Mouse (Mus musculus): ENCODE measurements around the gene Irak3.

The Irak3 gene

GRCm38 (mm10) chr10:120202467-120203250 is 729 bp upstream of the Irak3 start:
- DNase-seq, result no peak

- peak; percentile 8 to 10 for DNase-seq
Measured at GRCm38 (mm10) chr10:120201131-120201921, 604 bp downstream of the Irak3 start, which contains the start of gene Tmbim4. Gene Tmbim4, plus strand, starts transcription at chr10:120201590.

- no peak for DNase-seq
Measured at GRCm38 (mm10) chr10:120197061-120197835, 4.7 kb downstream of the Irak3 start.

- DNase-seq, result no peak
Measured at GRCm38 (mm10) chr10:120193255-120193654, 8.7 kb downstream of the Irak3 start.

- DNase-seq, result no peak
Measured at GRCm38 (mm10) chr10:120192278-120192677, 9.7 kb downstream of the Irak3 start.

- DNase-seq, result no peak
Measured at GRCm38 (mm10) chr10:120191165-120191564, 10.8 kb downstream of the Irak3 start.

- DNase-seq, result no peak
Measured at GRCm38 (mm10) chr10:120189782-120190181, 12.1 kb downstream of the Irak3 start.

GRCm38 (mm10) chr10:120189276-120189675 is 12.7 kb downstream of the Irak3 start:
- DNase-seq, result no peak

- DNase-seq, result no peak
Measured at GRCm38 (mm10) chr10:120188513-120188912, 13.4 kb downstream of the Irak3 start.

GRCm38 (mm10) chr10:120183342-120183741 is 18.6 kb downstream of the Irak3 start:
- DNase-seq, result no peak

GRCm38 (mm10) chr10:120182887-120183286 is 19.0 kb downstream of the Irak3 start:
- DNase-seq, result no peak

GRCm38 (mm10) chr10:120174192-120174705 is 27.7 kb downstream of the Irak3 start:
- no peak for DNase-seq

- no peak for DNase-seq
Measured at GRCm38 (mm10) chr10:120171340-120171739, 30.6 kb downstream of the Irak3 start.

GRCm38 (mm10) chr10:120170277-120170676 is 31.7 kb downstream of the Irak3 start:
- no peak for DNase-seq

GRCm38 (mm10) chr10:120169841-120170240 is 32.1 kb downstream of the Irak3 start:
- DNase-seq, result no peak

- DNase-seq, result no peak
Measured at GRCm38 (mm10) chr10:120169064-120169463, 32.9 kb downstream of the Irak3 start.

GRCm38 (mm10) chr10:120168070-120168469 is 33.9 kb downstream of the Irak3 start:
- DNase-seq, result no peak

GRCm38 (mm10) chr10:120165793-120166503 is 36.0 kb downstream of the Irak3 start:
- DNase-seq, result no peak

- DNase-seq, result no peak
Measured at GRCm38 (mm10) chr10:120164931-120165792, 36.8 kb downstream of the Irak3 start.

GRCm38 (mm10) chr10:120163490-120163889 is 38.4 kb downstream of the Irak3 start:
- no peak for DNase-seq

- no peak for DNase-seq
Measured at GRCm38 (mm10) chr10:120162840-120163239, 39.1 kb downstream of the Irak3 start.

All from cerebellum, postnatal 36 days (tissue).